Mouse (Mus musculus) kidney, adult 2 months (tissue): ENCODE measurements around the gene Tceal7.

Experiments used
- CTCF ChIP-seq: fragments of 200-500 bp; conservative IDR thresholded peaks from 2 replicates; pipeline ENCODE4 v1.5.1; 2011; ENCODE audit warnings: low read depth, mild to moderate bottlenecking, control low read depth, low read length, moderate library complexity, mixed read lengths; ENCODE audit not compliant: insufficient read depth, insufficient read length
- POLR2A ChIP-seq: fragments of 200-500 bp; IDR thresholded peaks from one replicate; pipeline ENCODE4 v1.6.1; 2011; ENCODE audit warnings: low read depth, low read length, control low read depth

GRCm38 (mm10) chrX:136183107-136183506, 31.5 kb upstream of the Tceal7 start:
- TF ChIP-seq CTCF (no peak), POLR2A (no peak)
